8 mouse cellular contexts compared by ENCODE assay signal in the genomic region with DNA sequence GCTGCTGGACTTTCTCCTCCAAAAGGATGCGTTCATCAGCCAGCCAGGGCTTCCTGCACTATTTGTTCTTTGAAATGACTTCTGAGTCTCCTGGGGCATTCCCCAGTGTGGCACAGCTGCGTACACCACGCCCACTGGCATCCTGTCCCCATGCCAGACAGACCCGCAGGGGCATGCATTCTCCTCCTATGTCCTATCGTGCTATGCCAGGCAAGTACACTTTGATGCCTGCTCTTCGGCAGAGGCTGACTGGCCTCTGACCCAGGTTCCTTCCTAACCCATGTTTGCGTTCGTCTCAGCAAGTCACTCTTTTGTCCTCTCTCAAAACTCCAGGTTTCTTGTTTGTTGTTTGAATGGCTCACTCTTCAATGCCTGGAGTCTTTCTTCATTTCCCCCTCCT.
A peak's percentile ranks its signal among the peaks of the same experiment; 100 is the strongest.
DNase-seq lines count a peak whose midpoint lies in the region; ATAC-seq and TF ChIP-seq lines count a peak whose summit lies in the region.

No protein-coding gene starts in this region.

- no peak overlapping the region for H3K4me2 ChIP-seq in intestine, embryonic 15.5 days (replicated peaks)

- peak; percentile 39 for DNase-seq in adrenal gland, adult 2 months
- DNase-seq in adrenal gland, postnatal 4 days (ENCODE audit: low spot score in 2 of 2): no peak
- DNase-seq in thymus, adult 2 months: peak; percentile 39
- DNase-seq in thymus, postnatal 0 days (ENCODE audit: low spot score): no peak
- DNase-seq in lung, postnatal 36 days: peak; percentile 58
- DNase-seq in thymus, postnatal 36 days: peak; percentile 52 to 53
- DNase-seq in ovary, postnatal 14 days (ENCODE audit: low spot score): no peak

- TF ChIP-seq CTCF in thymus, adult 2 months (IDR thresholded peaks at IDR 0.05; ENCODE audit: borderline replicate concordance, control insufficient read depth, extremely low read depth, insufficient read depth, low read length, poor library complexity): no peak

- no peaks in the 10 kb centered on the region for H3K36me3 ChIP-seq in thymus, adult 2 months (ENCODE audit: control insufficient read depth, insufficient read depth, low read length)
- no peaks in the 10 kb centered on the region for H3K36me3 ChIP-seq in intestine, embryonic 15.5 days

- no peaks in the 10 kb centered on the region for H3K9me3 ChIP-seq in intestine, embryonic 15.5 days

- no peak overlapping the region for H3K4me3 ChIP-seq in thymus, adult 2 months (ENCODE audit: control insufficient read depth, insufficient read depth, low read length)
- H3K4me3 ChIP-seq in intestine, embryonic 15.5 days (replicated peaks): no peak overlapping the region

- TF ChIP-seq POLR2A in thymus, adult 2 months (IDR thresholded peaks at IDR 0.05; ENCODE audit: control insufficient read depth, extremely low read depth, insufficient read depth, low read length, poor library complexity): no peak

- peaks cover 15% of the 10 kb centered on the region for H3K4me1 ChIP-seq in thymus, adult 2 months (replicated peaks; ENCODE audit: control insufficient read depth, insufficient read depth, low read length)
- H3K4me1 ChIP-seq in intestine, embryonic 15.5 days (replicated peaks): peaks cover 42% of the 10 kb centered on the region

- no peak overlapping the region; the same call in 1 of the 2 replicates for H3K27ac ChIP-seq in thymus, adult 2 months (ENCODE audit: control insufficient read depth, insufficient read depth, low read length)
- peak overlapping the region; percentile 41 for H3K27ac ChIP-seq in intestine, embryonic 15.5 days

- no peaks in the 10 kb centered on the region for H3K27me3 ChIP-seq in thymus, adult 2 months (ENCODE audit: control insufficient read depth, insufficient read depth, low read length)
- no peaks in the 10 kb centered on the region for H3K27me3 ChIP-seq in intestine, embryonic 15.5 days (replicated peaks)

- H3K9ac ChIP-seq in intestine, embryonic 15.5 days: no peak overlapping the region

- WGBS in thymus, adult 2 months: 20% methylated on average over 8 of the region's 8 CpGs
- WGBS in intestine, embryonic 15.5 days: 49% methylated on average over 8 of the region's 8 CpGs

- ATAC-seq in intestine, embryonic 15.5 days: no peak

Comparison
In these comparisons a context has a peak if more than half of its experiments do, and no peak if none do; other contexts are left out.
1. DNase-seq: peak in adrenal gland, adult 2 months (single experiment), thymus, adult 2 months (single experiment), lung, postnatal 36 days (single experiment) and thymus, postnatal 36 days (2 of 2); none in adrenal gland, postnatal 4 days (0 of 2), thymus, postnatal 0 days (single experiment) and ovary, postnatal 14 days (single experiment).